ENCODE assay signal across 9 mouse cellular contexts in genomic region chr5:132074360-132074723, GRCm38 (mm10).
DNase-seq lines count a peak whose midpoint lies in the region; ATAC-seq and TF ChIP-seq lines count a peak whose summit lies in the region.
"Had no signal": no experiment of that assay in that cellular context is flagged by ENCODE, and none has a peak within 500 bp of the region (broad histone marks: within the 10 kb centered on the region; RNA-seq: fewer than 3 reads in every experiment).

No protein-coding gene starts in this region.

- H3K4me3 ChIP-seq in intestine, embryonic 14.5 days (ENCODE audit: low read depth, low read length), result no peak overlapping the region
- H3K4me3 ChIP-seq in intestine, postnatal 0 days (ENCODE audit: low read depth, low read length), result no peak overlapping the region
- no peak overlapping the region for H3K4me3 ChIP-seq in embryonic facial prominence, embryonic 12.5 days
- peak overlapping the region; percentile 17 for H3K4me3 ChIP-seq in heart, embryonic 16.5 days (ENCODE audit: low read length)
- no peak overlapping the region for H3K4me3 ChIP-seq in midbrain, embryonic 14.5 days (replicated peaks; ENCODE audit: low read depth, low read length)
- H3K4me3 ChIP-seq: erythroblast, embryonic 14.5 days had no signal

- DNase-seq in intestine, embryonic 14.5 days (ENCODE audit: low spot score), result no peak
- DNase-seq in midbrain, embryonic 14.5 days, result peak; percentile 81
- no peak for DNase-seq in adrenal gland, adult 8-10 months
- no peak for DNase-seq in layer of hippocampus, adult 8-10 months (ENCODE audit: low spot score in 2 of 2)

- WGBS in intestine, embryonic 14.5 days, result 24% methylated on average over 11 of the region's 11 CpGs
- 55% methylated on average over 11 of the region's 11 CpGs for WGBS in intestine, postnatal 0 days
- WGBS in embryonic facial prominence, embryonic 12.5 days, result 3% methylated on average over 11 of the region's 11 CpGs
- 27% methylated on average over 11 of the region's 11 CpGs for WGBS in heart, embryonic 16.5 days
- 2% methylated on average over 11 of the region's 11 CpGs for WGBS in midbrain, embryonic 14.5 days

- no peak overlapping the region for H3K9ac ChIP-seq in intestine, embryonic 14.5 days (ENCODE audit: low read length)
- no peak overlapping the region for H3K9ac ChIP-seq in intestine, postnatal 0 days (ENCODE audit: low read depth, low read length)
- no peak overlapping the region for H3K9ac ChIP-seq in embryonic facial prominence, embryonic 12.5 days
- no peak overlapping the region for H3K9ac ChIP-seq in heart, embryonic 16.5 days (ENCODE audit: low read length)
- no peak overlapping the region; the same call in 1 of the 2 replicates for H3K9ac ChIP-seq in midbrain, embryonic 14.5 days (replicated peaks; ENCODE audit: low read length)

- peak overlapping the region; percentile 35 for H3K4me2 ChIP-seq in intestine, embryonic 14.5 days (ENCODE audit: low read length)
- H3K4me2 ChIP-seq in intestine, postnatal 0 days (replicated peaks; ENCODE audit: low read depth), result no peak overlapping the region
- peak overlapping the region; percentile 37 for H3K4me2 ChIP-seq in embryonic facial prominence, embryonic 12.5 days (replicated peaks)
- H3K4me2 ChIP-seq in heart, embryonic 16.5 days (ENCODE audit: low read depth, low read length), result peak overlapping the region; percentile 33
- peak overlapping the region; percentile 48 for H3K4me2 ChIP-seq in midbrain, embryonic 14.5 days (ENCODE audit: low read length)

- ATAC-seq in intestine, embryonic 14.5 days (replicated peaks; ENCODE audit: low FRiP score, low TSS enrichment, low read depth), result peak; percentile 33
- no peak for ATAC-seq in intestine, postnatal 0 days
- ATAC-seq in embryonic facial prominence, embryonic 12.5 days (ENCODE audit: insufficient number of reproducible peaks, insufficient read depth, low FRiP score, low TSS enrichment), result peak; percentile 78
- ATAC-seq in heart, embryonic 16.5 days (replicated peaks; ENCODE audit: extremely low read depth, insufficient read depth, low FRiP score), result no peak
- ATAC-seq in midbrain, embryonic 14.5 days (ENCODE audit: low FRiP score, low TSS enrichment), result peak; percentile 80
- ATAC-seq in monocyte, adult 5-6 weeks (replicated peaks; ENCODE audit: insufficient number of reproducible peaks, low FRiP score, low TSS enrichment, poor library complexity, severe bottlenecking), result no peak

- H3K27ac ChIP-seq in intestine, embryonic 14.5 days (ENCODE audit: low read depth), result peak overlapping the region; percentile 57
- no peak overlapping the region for H3K27ac ChIP-seq in intestine, postnatal 0 days (ENCODE audit: low read depth, low read length)
- peak overlapping the region; percentile 80 for H3K27ac ChIP-seq in embryonic facial prominence, embryonic 12.5 days
- H3K27ac ChIP-seq in heart, embryonic 16.5 days (ENCODE audit: low read length), result no peak overlapping the region
- H3K27ac ChIP-seq in midbrain, embryonic 14.5 days (replicated peaks; ENCODE audit: low read depth, low read length), result peak overlapping the region; percentile 79

- peaks cover 36% of the 10 kb centered on the region for H3K4me1 ChIP-seq in intestine, embryonic 14.5 days (replicated peaks; ENCODE audit: control insufficient read depth, insufficient read depth, low read length)
- H3K4me1 ChIP-seq in intestine, postnatal 0 days (replicated peaks; ENCODE audit: control insufficient read depth, insufficient read depth, low read length), result 0 out of 2 replicates have a peak, but pooled peaks cover 2% of the 10 kb centered on the region
- H3K4me1 ChIP-seq in embryonic facial prominence, embryonic 12.5 days, result peaks cover 40% of the 10 kb centered on the region
- H3K4me1 ChIP-seq in heart, embryonic 16.5 days (ENCODE audit: control insufficient read depth, insufficient read depth, low read length), result peaks cover 15% of the 10 kb centered on the region
- H3K4me1 ChIP-seq in midbrain, embryonic 14.5 days (ENCODE audit: control insufficient read depth, insufficient read depth, low read length), result peaks cover 46% of the 10 kb centered on the region

- no peaks in the 10 kb centered on the region for H3K9me3 ChIP-seq in intestine, embryonic 14.5 days (ENCODE audit: control insufficient read depth, low read length)
- H3K9me3 ChIP-seq in intestine, postnatal 0 days (ENCODE audit: control insufficient read depth), result no peaks in the 10 kb centered on the region
- no peaks in the 10 kb centered on the region for H3K9me3 ChIP-seq in embryonic facial prominence, embryonic 12.5 days
- no peaks in the 10 kb centered on the region; the same call in 1 of the 2 replicates for H3K9me3 ChIP-seq in heart, embryonic 16.5 days (replicated peaks; ENCODE audit: control insufficient read depth, low read length)
- no peaks in the 10 kb centered on the region for H3K9me3 ChIP-seq in midbrain, embryonic 14.5 days (ENCODE audit: control insufficient read depth, low read length)

- no peaks in the 10 kb centered on the region for H3K36me3 ChIP-seq in intestine, embryonic 14.5 days (ENCODE audit: control insufficient read depth, insufficient read depth, low read length)
- H3K36me3 ChIP-seq in intestine, postnatal 0 days (ENCODE audit: control insufficient read depth, insufficient read depth), result no peaks in the 10 kb centered on the region
- no peaks in the 10 kb centered on the region for H3K36me3 ChIP-seq in embryonic facial prominence, embryonic 12.5 days
- H3K36me3 ChIP-seq in heart, embryonic 16.5 days (ENCODE audit: control insufficient read depth, insufficient read depth), result no peaks in the 10 kb centered on the region
- no peaks in the 10 kb centered on the region for H3K36me3 ChIP-seq in midbrain, embryonic 14.5 days (ENCODE audit: control insufficient read depth, insufficient read depth, low read length)

- H3K27me3 ChIP-seq in intestine, embryonic 14.5 days (replicated peaks; ENCODE audit: control insufficient read depth, insufficient read depth, low read length), result no peaks in the 10 kb centered on the region
- H3K27me3 ChIP-seq in intestine, postnatal 0 days (replicated peaks; ENCODE audit: control insufficient read depth, insufficient read depth, low read length), result no peaks in the 10 kb centered on the region
- H3K27me3 ChIP-seq in embryonic facial prominence, embryonic 12.5 days, result no peaks in the 10 kb centered on the region
- no peaks in the 10 kb centered on the region for H3K27me3 ChIP-seq in heart, embryonic 16.5 days (ENCODE audit: control insufficient read depth, insufficient read depth, low read length)
- H3K27me3 ChIP-seq in midbrain, embryonic 14.5 days (ENCODE audit: control insufficient read depth, insufficient read depth, low read length), result no peaks in the 10 kb centered on the region

- TF ChIP-seq CTCF in intestine, postnatal 0 days (IDR thresholded peaks at IDR 0.05; ENCODE audit: low read depth), result no peak

Comparison
In these comparisons a context has a peak if more than half of its experiments do, and no peak if none do; other contexts are left out.
1. ATAC-seq: peak in intestine, embryonic 14.5 days (single experiment), embryonic facial prominence, embryonic 12.5 days (single experiment) and midbrain, embryonic 14.5 days (single experiment); none in intestine, postnatal 0 days (single experiment), heart, embryonic 16.5 days (single experiment) and monocyte, adult 5-6 weeks (single experiment).
2. H3K27ac ChIP-seq: peak in intestine, embryonic 14.5 days (single experiment), embryonic facial prominence, embryonic 12.5 days (single experiment) and midbrain, embryonic 14.5 days (single experiment); none in intestine, postnatal 0 days (single experiment) and heart, embryonic 16.5 days (single experiment).